Mouse (Mus musculus) regulatory T cell (primary cell): ENCODE measurements around the gene Fanci.

ENCODE experiments used
- in situ Hi-C: fragments of 300-600 bp; cut with MboI, MseI; formaldehyde crosslinking; loops from one replicate; pipeline ENCODE4 v1.15.1; 2025; ENCODE audit warnings: high pct_unique_total_duplicates

Fanci gene

GRCm38 (mm10) chr7:79387991-79388390 is 3.7 kb upstream of the Fanci start:
- in situ Hi-C loops = no loop called here

- in situ Hi-C loops = no loop called here
Measured at GRCm38 (mm10) chr7:79388671-79389206, 3.0 kb upstream of the Fanci start.

- in situ Hi-C loops = no loop called here
Measured at GRCm38 (mm10) chr7:79390141-79390708, 1.5 kb upstream of the Fanci start.

GRCm38 (mm10) chr7:79391471-79391870 is 258 bp upstream of the Fanci start:
- in situ Hi-C loops = no loop called here

- in situ Hi-C loops = no loop called here
Measured at GRCm38 (mm10) chr7:79392860-79393513, 1.3 kb downstream of the Fanci start.

- in situ Hi-C loops = no loop called here
Measured at GRCm38 (mm10) chr7:79393924-79394323, 2.2 kb downstream of the Fanci start.

GRCm38 (mm10) chr7:79394666-79395065 is 2.9 kb downstream of the Fanci start:
- in situ Hi-C loops = no loop called here

GRCm38 (mm10) chr7:79395186-79395585 is 3.5 kb downstream of the Fanci start:
- in situ Hi-C loops = no loop called here

- in situ Hi-C loops = no loop called here
Measured at GRCm38 (mm10) chr7:79397446-79397963, 5.8 kb downstream of the Fanci start.

- in situ Hi-C loops = no loop called here
Measured at GRCm38 (mm10) chr7:79398426-79398825, 6.7 kb downstream of the Fanci start.

- in situ Hi-C loops = no loop called here
Measured at GRCm38 (mm10) chr7:79398971-79399370, 7.2 kb downstream of the Fanci start.

GRCm38 (mm10) chr7:79400296-79400695 is 8.6 kb downstream of the Fanci start:
- in situ Hi-C loops = no loop called here

GRCm38 (mm10) chr7:79414449-79415375 is 23.0 kb downstream of the Fanci start:
- in situ Hi-C loops = no loop called here

GRCm38 (mm10) chr7:79419950-79420349 is 28.2 kb downstream of the Fanci start:
- in situ Hi-C loops = no loop called here

- in situ Hi-C loops = no loop called here
Measured at GRCm38 (mm10) chr7:79422876-79423275, 31.1 kb downstream of the Fanci start.

- in situ Hi-C loops = no loop called here
Measured at GRCm38 (mm10) chr7:79425804-79426203, 34.1 kb downstream of the Fanci start.

GRCm38 (mm10) chr7:79428243-79428642 is 36.5 kb downstream of the Fanci start:
- in situ Hi-C loops = no loop called here

GRCm38 (mm10) chr7:79440035-79440434 is 48.3 kb downstream of the Fanci start:
- in situ Hi-C loops = no loop called here

- in situ Hi-C loops = no loop called here
Measured at GRCm38 (mm10) chr7:79447048-79447447, 55.3 kb downstream of the Fanci start.

- in situ Hi-C loops = no loop called here
Measured at GRCm38 (mm10) chr7:79447486-79447885, 55.8 kb downstream of the Fanci start.

GRCm38 (mm10) chr7:79461721-79462120 is 70.0 kb downstream of the Fanci start:
- in situ Hi-C loops = no loop called here
